Mouse (Mus musculus) thymus, adult 18-20 months (tissue): ENCODE measurements around the gene Rps15.

ENCODE experiments used
- DNase-seq, 2 experiments: peaks; one replicate each; pipeline ENCODE4 v3.0.0; 2022; ENCODE audit warnings: mixed read lengths in 2 of 2

Gene Rps15

DNA sequence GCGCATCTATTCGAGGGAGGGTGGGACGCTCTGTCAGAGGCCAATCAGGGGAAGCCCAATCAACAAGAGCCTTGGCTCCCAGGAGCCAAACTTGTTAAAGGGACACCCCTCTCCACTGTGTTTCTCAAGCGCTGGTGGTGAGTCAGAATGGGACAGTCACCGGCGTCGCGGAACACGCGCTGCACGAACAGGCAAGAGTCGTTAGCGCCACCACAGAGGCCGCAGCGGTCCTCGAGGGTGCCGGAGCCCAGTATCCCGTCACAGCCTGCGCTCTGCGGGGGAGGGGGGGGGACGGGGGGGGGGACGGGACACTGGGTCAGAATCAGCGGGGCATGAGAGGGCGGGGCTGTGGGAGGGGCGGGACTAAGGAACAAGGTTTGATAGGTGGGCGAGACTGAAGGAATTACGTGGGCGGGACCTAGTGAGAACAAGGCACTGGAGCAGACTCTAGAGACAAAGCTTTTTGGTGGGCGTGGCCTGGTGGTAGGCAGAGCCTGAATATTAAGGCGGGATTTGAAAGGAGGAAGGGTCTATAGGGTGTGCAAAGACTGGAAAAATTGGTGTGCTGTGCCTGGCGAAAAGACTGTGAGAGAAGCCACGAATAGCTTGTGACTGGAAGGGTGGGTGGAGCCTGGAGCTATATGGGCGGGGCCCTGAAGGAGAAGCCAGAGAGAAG, 50.6 kb downstream of the Rps15 start:
- DNase-seq = no peak

DNA sequence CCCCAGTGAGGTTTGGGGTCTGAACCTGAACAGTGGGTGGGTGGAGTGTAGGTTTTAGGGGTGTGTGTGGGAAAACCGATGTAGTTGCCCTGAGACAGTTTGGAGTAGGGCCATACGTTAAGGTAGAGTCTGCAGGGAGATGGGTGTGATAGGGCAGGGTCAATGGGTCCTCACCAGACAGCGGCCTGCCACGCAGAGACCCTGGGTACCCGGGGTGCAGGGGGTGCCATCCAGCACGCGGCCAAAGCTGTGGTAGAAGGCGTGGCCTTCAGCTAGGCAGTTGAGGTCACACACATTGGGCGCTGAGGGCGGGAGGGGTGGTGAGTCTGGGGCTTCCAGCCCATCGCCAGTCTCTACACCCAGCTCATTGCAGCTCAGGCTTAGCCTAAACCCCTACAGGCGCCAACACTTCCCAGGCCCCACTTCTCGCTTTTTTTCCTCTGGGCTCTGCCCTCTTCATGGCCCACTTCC, 51.2 kb downstream of the Rps15 start:
- no peak for DNase-seq
